Mouse (Mus musculus) midbrain, embryonic 11.5 days (tissue): Measurements from ENCODE around the gene Lmx1b. TPM values are rescaled to one million over a fixed set of nuclear protein-coding genes. Genes with fewer than 3 reads are reported as not detected.

ENCODE experiments used
- ATAC-seq: fragments of 200-750 bp; cut with Nextera tagmentation; 2 replicates; pipeline ENCODE4 v1.8.0; 2017; ENCODE audit warnings: moderate TSS enrichment, moderate library complexity; ENCODE audit not compliant: low FRiP score
- DNase-seq: peaks from one replicate; pipeline ENCODE4 v3.0.0; 2015; ENCODE audit warnings: low spot score; ENCODE audit errors: missing footprints
- H3K27ac ChIP-seq: fragments of 300-500 bp; sonication (generic); 2 replicates; pipeline ENCODE4 v1.5.1; 2014; ENCODE audit warnings: low read depth, low read length
- H3K27me3 ChIP-seq: fragments of 300-500 bp; sonication (generic); 2 replicates; pipeline ENCODE4 v1.6.1; 2014; ENCODE audit warnings: mild to moderate bottlenecking, low read length, moderate library complexity, mixed read lengths; ENCODE audit not compliant: control insufficient read depth, insufficient read depth
- H3K36me3 ChIP-seq: fragments of 300-500 bp; sonication (generic); 2 replicates; pipeline ENCODE4 v1.6.1; 2014; ENCODE audit warnings: mild to moderate bottlenecking, low read length, moderate library complexity, mixed read lengths; ENCODE audit not compliant: control insufficient read depth, insufficient read depth
- H3K4me1 ChIP-seq: fragments of 300-500 bp; sonication (generic); 2 replicates; pipeline ENCODE4 v1.6.1; 2014; ENCODE audit warnings: low read length; ENCODE audit not compliant: control insufficient read depth, insufficient read depth
- H3K4me2 ChIP-seq: fragments of 300-500 bp; sonication (generic); 2 replicates; pipeline ENCODE4 v1.6.1; 2014; ENCODE audit warnings: mild to moderate bottlenecking, moderate library complexity
- H3K4me3 ChIP-seq: fragments of 300-500 bp; sonication (generic); 2 replicates; pipeline ENCODE4 v1.5.1; 2014; ENCODE audit warnings: low read depth, low read length
- H3K9ac ChIP-seq: fragments of 300-500 bp; sonication (generic); 2 replicates; pipeline ENCODE4 v1.6.1; 2014; ENCODE audit warnings: low read length
- H3K9me3 ChIP-seq: fragments of 300-500 bp; sonication (generic); 2 replicates; pipeline ENCODE4 v1.6.1; 2016; ENCODE audit warnings: low read length; ENCODE audit not compliant: control insufficient read depth
- WGBS: fragments of 180-500 bp; shearing (Covaris S2); extraction: QIAGEN DNeasy Blood & Tissue Kit; methylation state at CpG from one replicate; pipeline ENCODE4 v1.1.7; 2014; 5-methylcytosine and 5-hydroxymethylcytosine counted together
- polyA plus RNA-seq: library from polyadenylated mRNA; unstranded; fragments of >200 nt; fragmentation: Nextera tagmentation; extraction: Ambion mirVana; gene quantifications from 2 replicates; pipeline ENCODE4 v1.2.1, GENCODE M21; 2014

Gene Lmx1b
- polyA plus RNA-seq, 1 experiment from 2014 or later: 2.2 TPM

DNA sequence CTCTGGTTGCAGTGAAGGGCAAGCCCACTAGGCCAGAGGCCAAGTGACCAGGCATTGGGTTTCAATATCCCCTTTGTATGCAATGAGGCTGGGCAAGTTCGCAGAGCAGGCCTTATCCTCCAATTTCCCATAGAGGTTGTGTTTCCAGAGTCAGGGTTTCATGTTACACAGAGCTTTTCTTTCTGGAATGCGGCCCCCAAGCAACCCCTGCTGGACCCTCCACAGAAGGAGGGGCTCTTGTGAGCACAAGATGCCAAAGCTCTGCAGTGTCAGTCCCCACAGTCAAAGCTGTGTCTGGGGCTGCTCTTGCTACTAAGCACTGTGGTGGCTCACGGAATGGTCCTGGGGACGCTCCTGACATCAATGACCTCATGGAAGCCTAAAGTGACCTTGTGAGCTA, 8.6 kb upstream of the Lmx1b start:
- Histone ChIP-seq H3K9me3 (no peaks in the 10 kb centered on the region), H3K4me3 (no peak overlapping the region), H3K4me1 (peaks cover 8% of the 10 kb centered on the region), H3K36me3 (no peaks in the 10 kb centered on the region), H3K27ac (no peak overlapping the region), H3K4me2 (no peak overlapping the region), H3K9ac (no peak overlapping the region), H3K27me3 (peaks cover 55% of the 10 kb centered on the region)
- DNase-seq: no peak
- 17% methylated on average over 4 of the region's 4 CpGs for WGBS
- ATAC-seq: no peak

DNA sequence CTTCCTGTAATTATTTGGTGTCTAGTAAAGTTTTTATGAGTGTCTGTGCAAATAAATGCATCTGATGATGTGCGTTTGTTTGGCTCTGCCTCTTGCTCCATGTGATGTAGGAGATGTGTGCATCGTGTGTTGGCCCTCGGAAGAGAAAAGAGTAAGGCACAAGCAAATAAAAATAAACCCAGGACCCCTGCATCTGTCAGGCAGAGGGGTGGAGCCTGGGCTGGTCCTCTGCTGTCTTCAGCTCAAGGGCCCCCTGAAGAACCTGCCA, 5.9 kb upstream of the Lmx1b start:
- H3K9me3 ChIP-seq: no peaks in the 10 kb centered on the region
- ATAC-seq: no peak
- WGBS: 0% methylated on average over 3 of the region's 3 CpGs

DNA sequence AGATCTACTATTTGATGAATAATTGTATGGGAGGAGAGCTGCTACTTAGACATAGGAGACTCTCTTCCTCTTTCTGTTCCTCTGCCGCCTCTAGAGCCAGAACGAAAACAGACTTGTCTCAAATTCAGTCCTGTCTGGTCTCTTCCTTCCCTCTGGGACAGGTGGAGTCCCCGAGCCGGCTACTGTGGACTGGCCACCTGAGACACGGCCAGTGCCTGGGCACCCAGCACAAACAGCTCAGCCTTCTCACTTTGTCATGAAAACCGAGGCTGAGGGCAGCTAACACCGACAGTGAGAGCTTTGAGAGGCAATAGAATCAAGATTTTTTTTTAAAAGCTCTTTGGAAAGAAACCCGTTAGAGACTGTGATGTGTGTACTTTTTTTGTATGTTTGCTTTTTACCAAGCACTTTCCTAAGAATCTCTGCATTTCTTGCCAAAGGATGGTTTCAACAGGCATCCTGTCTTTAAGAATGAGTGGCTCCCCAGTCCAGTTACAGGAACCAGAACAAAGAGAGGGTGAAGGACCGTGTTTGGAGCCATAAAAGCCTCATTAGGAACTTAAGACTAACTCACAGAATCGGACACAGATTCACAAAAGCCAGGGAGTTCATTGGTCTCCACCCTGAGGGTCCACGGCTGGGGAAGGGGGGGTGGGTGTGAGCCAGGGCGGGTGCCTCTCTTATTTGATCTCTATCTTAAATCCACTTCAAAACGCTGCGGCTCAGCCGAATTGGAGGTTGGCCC, 5.4 kb upstream of the Lmx1b start:
- H3K4me3 ChIP-seq: no peak overlapping the region
- ATAC-seq (no peak), DNase-seq (peak; percentile 93)
- H3K4me2 ChIP-seq: 0 out of 2 replicates have a peak overlapping the region, but pooled peaks have one; percentile 6
- no peak overlapping the region for H3K27ac ChIP-seq
- H3K9me3 ChIP-seq: no peaks in the 10 kb centered on the region
- peaks cover 87% of the 10 kb centered on the region for H3K27me3 ChIP-seq
- H3K9ac ChIP-seq: no peak overlapping the region
- WGBS: 3% methylated on average over 15 of the region's 15 CpGs
- H3K36me3 ChIP-seq: no peaks in the 10 kb centered on the region
- peaks cover 15% of the 10 kb centered on the region for H3K4me1 ChIP-seq

More for the DNA sequence above, 5.9 kb upstream of the Lmx1b start:
- Histone ChIP-seq H3K27me3 (peaks cover 82% of the 10 kb centered on the region), H3K27ac (no peak overlapping the region), H3K36me3 (no peaks in the 10 kb centered on the region), H3K4me1 (peaks cover 15% of the 10 kb centered on the region), H3K4me3 (no peak overlapping the region), H3K9ac (no peak overlapping the region), H3K4me2 (no peak overlapping the region; the same call in 1 of the 2 replicates)
- peak; percentile 90 for DNase-seq

DNA sequence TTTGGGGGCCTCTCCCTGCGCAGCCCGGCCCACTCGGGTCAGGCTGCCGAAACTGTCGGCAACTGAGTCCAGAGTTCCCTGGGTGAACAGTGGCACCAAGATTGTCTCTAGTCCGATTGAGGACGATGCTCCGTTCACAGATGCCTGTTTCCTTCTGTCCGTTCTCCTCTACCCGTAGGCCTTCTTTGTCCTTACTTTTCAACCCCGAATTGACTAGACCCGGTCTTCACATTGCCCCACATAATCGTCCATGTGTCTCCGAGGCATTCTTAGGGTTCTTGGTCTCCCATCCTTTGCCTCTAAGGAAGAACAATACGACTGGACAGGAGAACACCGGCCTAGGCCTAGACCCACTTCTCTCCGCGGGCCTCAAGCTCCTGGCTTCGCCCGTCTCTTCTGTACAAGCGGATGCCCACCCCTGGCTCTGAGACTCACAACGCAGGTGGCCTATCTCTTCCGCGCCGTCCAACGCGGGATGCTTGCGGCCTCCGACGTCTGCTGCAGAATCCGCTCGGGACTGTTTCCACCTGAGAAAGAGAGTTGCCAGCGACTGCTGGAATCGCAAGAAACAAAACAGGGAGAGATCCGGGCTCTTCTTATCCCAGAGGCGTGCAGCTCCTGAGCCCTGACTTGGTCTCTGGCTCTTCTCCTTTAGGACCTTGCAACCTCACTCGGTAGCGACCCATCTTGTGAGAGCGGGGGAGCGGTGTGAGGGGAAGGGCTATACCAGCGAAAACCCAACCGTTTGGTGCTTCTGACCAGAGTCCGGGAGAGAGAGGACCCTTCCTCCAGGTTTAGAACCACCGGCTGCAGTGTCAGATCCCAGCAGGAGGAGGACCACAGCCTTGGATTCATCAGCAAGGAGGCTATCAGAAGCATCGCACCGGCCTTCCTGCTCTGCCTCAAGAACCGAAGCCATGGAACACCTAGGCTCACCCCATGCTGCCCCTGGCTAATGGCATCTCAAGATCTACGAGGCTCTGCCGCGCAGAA, 3.7 kb upstream of the Lmx1b start:
- no peak overlapping the region; the same call in 1 of the 2 replicates for H3K9ac ChIP-seq
- peaks cover 98% of the 10 kb centered on the region for H3K27me3 ChIP-seq
- peak overlapping the region; percentile 25 for H3K4me2 ChIP-seq
- no peaks in the 10 kb centered on the region for H3K36me3 ChIP-seq
- no peak for ATAC-seq
- H3K4me1 ChIP-seq: peaks cover 20% of the 10 kb centered on the region
- DNase-seq: peak; percentile 95
- peak overlapping the region; percentile 6; the same call in 1 of the 2 replicates for H3K4me3 ChIP-seq
- no peaks in the 10 kb centered on the region for H3K9me3 ChIP-seq
- WGBS: 12% methylated on average over 50 of the region's 50 CpGs
- no peak overlapping the region for H3K27ac ChIP-seq

DNA sequence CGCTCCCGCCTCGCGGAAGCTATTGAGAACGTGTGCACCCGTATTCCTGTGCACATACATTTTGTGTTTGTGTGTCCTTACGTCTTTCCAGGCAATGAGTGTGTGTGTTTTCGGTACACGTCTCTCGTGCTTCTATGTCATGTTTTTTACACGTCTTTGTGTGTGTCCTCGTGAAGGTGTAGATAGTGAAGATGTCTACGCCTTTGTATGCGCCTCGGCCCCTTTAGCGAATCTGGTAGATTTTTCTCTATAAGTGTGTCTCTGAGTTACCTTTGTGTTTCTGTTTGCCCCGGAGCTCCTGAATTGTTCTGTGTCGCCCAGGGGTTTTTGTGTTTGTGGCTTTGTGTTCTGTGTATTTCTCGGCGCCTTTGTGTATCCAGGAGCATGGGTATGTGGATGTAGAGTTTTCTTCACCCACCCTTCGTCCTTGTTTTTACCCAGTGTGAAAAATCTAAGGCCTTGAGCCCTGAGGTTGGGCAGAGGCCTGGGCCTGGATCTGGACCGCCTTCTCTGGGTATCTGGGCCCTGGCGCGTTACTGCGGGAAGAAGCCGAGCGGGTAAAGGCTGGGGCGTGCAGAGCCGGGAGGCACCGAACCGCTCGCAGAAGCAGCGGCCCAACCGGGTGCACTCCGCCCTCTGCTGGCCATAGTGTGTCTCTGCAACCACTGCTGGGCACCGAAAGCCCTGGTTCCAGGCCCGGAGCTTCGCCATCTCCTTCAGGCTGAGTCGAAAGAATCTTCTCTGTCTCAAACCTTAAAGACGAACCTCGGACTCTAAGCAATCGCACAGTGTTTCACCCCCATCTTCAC, 2.5 kb upstream of the Lmx1b start:
- Histone ChIP-seq H3K9ac (peak overlapping the region; percentile 51), H3K9me3 (no peaks in the 10 kb centered on the region), H3K27ac (no peak overlapping the region; the same call in 1 of the 2 replicates), H3K36me3 (no peaks in the 10 kb centered on the region), H3K27me3 (peaks cover 100% of the 10 kb centered on the region), H3K4me3 (peak overlapping the region; percentile 43), H3K4me2 (peak overlapping the region; percentile 49), H3K4me1 (peaks cover 18% of the 10 kb centered on the region)
- DNase-seq (peak; percentile 97), ATAC-seq (peak; percentile 31; the same call in 1 of the 2 replicates)
- WGBS: under 1% methylated on average over 42 of the region's 42 CpGs

DNA sequence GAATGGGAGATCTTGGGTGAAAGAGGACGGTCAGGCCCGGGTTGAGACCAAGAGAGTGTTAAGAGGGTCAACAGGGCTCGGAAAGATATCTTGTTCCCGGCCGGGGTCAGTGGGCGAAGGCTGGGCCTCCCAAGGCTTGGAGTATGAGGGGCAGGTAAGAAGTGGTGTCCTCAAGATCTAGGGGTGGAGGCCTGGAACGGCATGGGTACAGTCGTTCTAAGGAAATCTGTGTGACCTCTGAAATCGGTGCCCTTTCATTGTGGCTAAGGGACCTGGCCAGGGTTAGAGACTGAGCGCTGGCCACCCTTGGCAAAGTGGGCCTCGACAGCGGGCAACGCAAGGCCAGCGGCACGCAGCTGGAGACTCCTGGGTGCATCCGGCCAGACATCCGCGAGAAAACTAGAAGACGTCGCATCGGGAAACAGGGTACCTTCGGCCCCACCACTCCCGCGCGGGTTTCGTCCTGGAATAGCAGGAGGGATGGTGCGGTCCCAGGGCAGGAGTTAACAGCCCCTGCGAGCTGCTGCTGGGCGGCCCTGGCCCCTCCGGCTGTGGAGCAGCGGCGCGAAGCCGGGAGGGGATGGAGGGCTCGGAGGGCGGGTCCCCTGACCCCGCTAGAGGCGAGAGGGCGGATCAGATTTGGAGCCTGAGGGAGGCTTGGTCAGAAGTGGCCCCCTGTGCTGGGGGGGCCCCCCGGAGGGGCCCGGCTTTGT, 1.7 kb upstream of the Lmx1b start:
- under 1% methylated on average over 39 of the region's 41 CpGs for WGBS
- peaks cover 100% of the 10 kb centered on the region for H3K27me3 ChIP-seq
- no peaks in the 10 kb centered on the region for H3K36me3 ChIP-seq
- peak overlapping the region; percentile 43 for H3K4me3 ChIP-seq
- H3K9ac ChIP-seq: peak overlapping the region; percentile 51
- peak overlapping the region; percentile 53; the same call in 1 of the 2 replicates for H3K27ac ChIP-seq
- DNase-seq (peak; percentile 97), ATAC-seq (0 out of 2 replicates have a peak, but pooled peaks have one; percentile 3)
- H3K4me2 ChIP-seq: peak overlapping the region; percentile 49
- H3K4me1 ChIP-seq: peaks cover 17% of the 10 kb centered on the region
- H3K9me3 ChIP-seq: no peaks in the 10 kb centered on the region

DNA sequence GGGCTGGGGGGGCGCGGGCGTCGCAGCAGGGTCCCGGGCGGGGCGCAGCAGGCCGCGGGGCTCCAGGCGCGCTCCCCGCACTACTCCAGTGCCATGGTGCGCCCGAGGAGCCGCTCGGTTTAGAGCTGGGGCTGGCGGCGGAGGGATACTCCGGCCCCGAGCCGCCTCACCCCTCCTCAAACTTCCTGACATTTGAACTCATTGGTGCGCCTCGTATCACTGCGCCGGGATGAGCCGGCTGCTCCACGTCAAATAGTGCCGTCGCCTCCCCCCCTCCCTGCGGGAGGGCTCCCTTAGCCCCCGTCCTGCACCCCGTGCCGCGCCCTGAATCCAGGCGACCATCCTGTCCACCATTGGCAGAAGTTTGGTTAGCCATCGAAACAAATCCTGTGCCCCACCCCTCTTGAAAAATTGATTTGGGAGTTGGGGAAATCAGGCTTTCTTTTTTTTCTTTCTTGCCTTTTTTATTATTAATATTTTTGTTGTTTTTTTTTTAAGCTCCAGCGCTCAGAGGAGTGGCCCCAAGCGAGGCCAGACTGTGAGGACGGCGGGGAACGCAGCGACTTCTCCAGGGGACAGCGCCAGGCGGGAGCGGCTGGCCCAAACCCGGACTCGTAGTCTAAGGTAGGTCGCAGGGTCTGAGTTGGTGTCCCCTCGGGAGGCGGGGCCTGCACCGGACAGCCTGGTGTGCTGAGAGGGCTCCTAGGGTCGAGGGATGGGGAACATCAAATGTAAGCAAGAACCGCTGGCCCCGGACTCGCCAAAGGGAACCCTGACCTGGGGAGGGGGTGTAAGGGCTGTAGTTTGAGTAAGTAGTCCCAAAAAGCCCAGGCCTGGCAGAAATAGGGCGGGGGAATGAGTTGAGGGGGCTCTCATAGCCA, 907 bp upstream of the Lmx1b start:
- peak; percentile 64 for ATAC-seq
- Histone ChIP-seq H3K4me2 (peak overlapping the region; percentile 49), H3K4me1 (peaks cover 15% of the 10 kb centered on the region; the same call in 1 of the 2 replicates), H3K27ac (no peak overlapping the region; the same call in 1 of the 2 replicates), H3K27me3 (peaks cover 98% of the 10 kb centered on the region), H3K9ac (peak overlapping the region; percentile 51), H3K4me3 (peak overlapping the region; percentile 43), H3K9me3 (no peaks in the 10 kb centered on the region), H3K36me3 (no peaks in the 10 kb centered on the region)
- under 1% methylated on average over 53 of the region's 56 CpGs for whole genome bisulfite sequencing
- peak; percentile 96 for DNase-seq
